Mouse (Mus musculus) stomach, embryonic 15.5 days (tissue): ENCODE measurements around the gene Rgs8. TPM values are rescaled to one million over a fixed set of nuclear protein-coding genes. Genes with fewer than 3 reads are reported as not detected.
A peak's percentile ranks its signal among the peaks of the same experiment; 100 is the strongest.

Experiments used
- ATAC-seq: fragments of 200-750 bp; cut with Nextera tagmentation; 2 replicates; pipeline ENCODE4 v1.8.0; 2017; ENCODE audit warnings: low read depth, moderate number of reproducible peaks, moderate TSS enrichment; ENCODE audit not compliant: insufficient read depth, low FRiP score
- H3K27ac ChIP-seq: fragments of 300-500 bp; sonication (generic); 2 replicates; pipeline ENCODE4 v1.5.1; 2015; ENCODE audit warnings: mild to moderate bottlenecking, inconsistent platforms
- H3K27me3 ChIP-seq: fragments of 300-500 bp; sonication (generic); replicated peaks from 2 replicates; pipeline ENCODE4 v1.6.1; 2015; ENCODE audit warnings: inconsistent platforms
- H3K36me3 ChIP-seq: fragments of 300-500 bp; sonication (generic); 2 replicates; pipeline ENCODE4 v1.6.1; 2015; ENCODE audit warnings: inconsistent platforms
- H3K4me1 ChIP-seq: fragments of 300-500 bp; sonication (generic); 2 replicates; pipeline ENCODE4 v1.6.1; 2015; ENCODE audit warnings: inconsistent platforms
- H3K4me2 ChIP-seq: fragments of 300-500 bp; sonication (generic); 2 replicates; pipeline ENCODE4 v1.6.1; 2015; ENCODE audit warnings: mild to moderate bottlenecking, inconsistent platforms
- H3K4me3 ChIP-seq: fragments of 300-500 bp; sonication (generic); replicated peaks from 2 replicates; pipeline ENCODE4 v1.5.1; 2015; ENCODE audit warnings: inconsistent platforms
- H3K9ac ChIP-seq: fragments of 300-500 bp; sonication (generic); 2 replicates; pipeline ENCODE4 v1.6.1; 2015; ENCODE audit warnings: inconsistent platforms
- H3K9me3 ChIP-seq: fragments of 300-500 bp; sonication (generic); 2 replicates; pipeline ENCODE4 v1.6.1; 2016; ENCODE audit warnings: inconsistent platforms
- WGBS: fragments of 180-500 bp; shearing (Covaris S2); methylation state at CpG from one replicate; pipeline ENCODE4 v1.1.7; 2015; 5-methylcytosine and 5-hydroxymethylcytosine counted together
- polyA plus RNA-seq: library from polyadenylated mRNA; unstranded; fragments of >200 nt; fragmentation: Nextera tagmentation; extraction: Ambion mirVana; gene quantifications from 2 replicates; pipeline ENCODE4 v1.2.1, GENCODE M21; 2015

Rgs8 gene
- polyA plus RNA-seq, 1 experiment from 2014 or later, result 0.41 TPM

DNA sequence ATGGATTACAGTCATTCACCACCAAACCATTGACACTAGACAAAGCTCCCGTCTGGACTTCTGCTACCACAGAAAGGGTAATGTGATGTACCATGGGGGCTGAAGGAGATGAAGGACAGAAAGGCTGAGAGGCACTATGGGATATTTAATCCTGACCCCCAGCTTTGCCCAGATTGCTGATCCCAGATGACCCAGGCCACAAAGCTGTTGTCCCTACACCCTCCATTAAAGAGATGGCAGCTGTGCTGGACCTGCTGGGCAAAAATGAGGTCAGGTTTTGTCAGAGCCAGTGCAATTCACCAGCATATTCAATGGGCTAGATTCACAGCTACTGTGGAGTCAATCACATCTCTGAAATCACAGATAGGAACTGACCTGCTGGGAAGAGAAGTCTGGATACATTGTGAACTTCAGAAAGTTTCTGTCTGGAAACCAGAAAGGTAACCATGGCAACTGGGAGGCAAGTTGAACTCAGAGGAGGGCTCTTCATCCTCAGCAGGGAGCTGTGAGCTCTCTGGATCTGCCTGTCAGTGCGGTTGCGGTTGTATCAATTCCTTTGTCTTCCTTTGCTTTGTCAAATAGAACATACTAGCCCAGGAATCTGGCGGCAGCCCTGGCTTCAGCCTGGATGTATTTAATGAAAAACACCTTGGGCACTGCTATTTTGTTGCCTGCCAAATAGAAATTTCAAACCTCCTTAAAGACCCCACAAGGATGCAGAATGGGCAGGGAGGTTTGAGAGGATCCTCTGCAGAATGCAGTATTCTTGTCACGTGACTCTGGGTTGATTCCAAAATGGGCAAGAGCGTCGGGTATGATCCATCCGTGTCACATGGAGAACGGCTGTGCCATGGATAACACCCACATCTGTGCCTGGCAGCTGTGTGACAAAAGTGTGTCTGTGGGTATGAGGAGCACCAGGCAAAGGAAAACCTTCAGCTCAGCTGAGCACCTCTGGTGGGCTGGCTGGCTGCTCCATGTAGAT is 84.6 kb downstream of the Rgs8 start:
- H3K36me3 ChIP-seq, result no peaks in the 10 kb centered on the region
- no peak overlapping the region for H3K9ac ChIP-seq
- H3K4me1 ChIP-seq, result peaks cover 16% of the 10 kb centered on the region; the same call in 1 of the 2 replicates
- no peaks in the 10 kb centered on the region for H3K9me3 ChIP-seq
- H3K27ac ChIP-seq, result no peak overlapping the region
- WGBS, result 52% methylated on average over 9 of the region's 9 CpGs
- no peak overlapping the region for H3K4me3 ChIP-seq
- no peak for ATAC-seq
- H3K4me2 ChIP-seq, result no peak overlapping the region
- peaks cover 33% of the 10 kb centered on the region for H3K27me3 ChIP-seq

DNA sequence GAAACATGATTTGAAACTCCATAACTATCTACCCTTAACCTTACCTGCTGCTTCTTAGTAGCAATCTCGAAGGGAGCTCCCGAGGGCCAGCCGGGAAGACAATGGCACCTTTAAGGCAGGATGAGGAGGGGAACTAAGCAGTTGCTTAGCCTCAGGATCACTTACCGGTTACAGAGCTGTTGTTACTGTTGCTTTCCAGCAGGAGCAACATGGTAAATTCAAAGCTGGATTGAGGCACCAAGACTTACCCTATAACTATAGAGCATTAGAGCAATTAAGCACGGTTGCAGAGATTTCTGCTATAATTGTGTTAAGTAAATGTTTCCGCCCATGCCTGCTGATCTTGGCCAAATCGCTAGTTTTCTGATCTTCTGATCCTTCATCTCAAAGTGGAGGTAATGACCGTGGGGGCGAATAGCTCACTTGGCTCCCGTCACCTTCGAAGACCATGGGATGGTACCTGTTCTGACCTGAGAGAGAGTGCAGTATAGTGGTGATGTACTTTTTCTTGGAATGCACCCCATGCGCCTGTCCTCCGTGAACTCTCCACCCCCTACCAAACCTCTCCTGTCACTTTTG is 86.7 kb downstream of the Rgs8 start:
- WGBS, result 21% methylated on average over 13 of the region's 13 CpGs
- Histone ChIP-seq H3K9me3 (no peaks in the 10 kb centered on the region), H3K36me3 (no peaks in the 10 kb centered on the region), H3K4me2 (peak overlapping the region; percentile 73), H3K27me3 (peaks cover 33% of the 10 kb centered on the region), H3K9ac (no peak overlapping the region), H3K4me1 (peaks cover 8% of the 10 kb centered on the region; the same call in 1 of the 2 replicates), H3K4me3 (peak overlapping the region; percentile 34), H3K27ac (no peak overlapping the region)
- no peak for ATAC-seq

DNA sequence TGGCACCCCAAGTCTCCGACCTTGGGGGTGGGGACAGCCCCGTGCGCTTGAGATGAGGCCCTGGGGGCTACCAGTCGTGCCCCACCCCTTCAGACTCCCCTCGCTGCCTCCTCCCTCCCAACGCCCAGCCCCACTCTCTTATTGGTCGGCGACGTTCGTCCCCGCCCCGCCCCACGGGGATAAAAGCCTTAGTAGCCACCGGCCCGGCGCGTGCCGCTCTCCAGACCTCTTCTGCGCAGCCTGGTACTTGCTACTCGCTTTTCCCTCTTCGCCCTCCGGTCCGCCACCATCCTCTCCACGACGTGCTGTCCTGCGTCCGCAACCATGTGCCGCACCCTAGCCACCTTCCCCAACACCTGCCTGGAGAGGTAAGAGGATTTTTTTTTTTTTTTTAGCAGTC is 87.3 kb downstream of the Rgs8 start, which contains the start of gene Rgs16:
TSS of gene Rgs16 (plus strand) at position 205 of the 400 bp plus-strand sequence.
- WGBS, result under 1% methylated on average over 27 of the region's 28 CpGs

DNA sequence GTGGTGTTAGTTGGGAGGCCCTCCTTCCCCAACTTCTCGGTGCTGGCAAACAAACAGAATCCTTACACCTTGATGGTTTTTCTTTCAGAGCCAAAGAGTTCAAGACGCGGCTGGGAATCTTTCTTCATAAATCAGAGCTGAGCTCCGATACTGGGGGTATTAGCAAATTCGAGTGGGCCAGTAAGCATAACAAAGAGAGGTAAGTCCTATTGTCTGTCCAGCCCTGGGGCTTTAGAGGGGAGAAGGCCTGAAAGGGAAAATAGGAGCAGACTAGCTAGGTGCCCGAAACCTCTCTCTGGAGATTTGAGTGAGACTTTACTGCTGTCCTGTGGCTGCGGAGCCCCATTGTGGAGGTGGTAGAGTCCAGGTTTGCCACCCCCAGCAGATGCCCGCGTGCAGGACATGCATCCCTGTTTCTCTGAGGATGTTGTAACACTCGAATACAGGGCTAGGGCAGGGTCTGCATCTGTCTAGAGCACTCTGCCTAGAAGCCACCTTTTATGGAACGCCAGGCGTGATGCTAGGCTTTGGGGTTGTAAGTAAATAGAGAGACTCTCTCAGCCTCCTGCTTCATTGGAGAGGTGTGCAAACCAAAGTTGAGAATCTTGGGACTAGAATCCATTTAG is 88.1 kb downstream of the Rgs8 start:
- Histone ChIP-seq H3K4me2 (peak overlapping the region; percentile 73), H3K4me1 (peaks cover 8% of the 10 kb centered on the region; the same call in 1 of the 2 replicates), H3K27ac (no peak overlapping the region), H3K27me3 (peaks cover 33% of the 10 kb centered on the region), H3K4me3 (peak overlapping the region; percentile 34), H3K9ac (0 out of 2 replicates have a peak overlapping the region, but pooled peaks have one; percentile 12), H3K9me3 (no peaks in the 10 kb centered on the region), H3K36me3 (no peaks in the 10 kb centered on the region)
- no peak for ATAC-seq
- WGBS, result 46% methylated on average over 12 of the region's 12 CpGs

More for the DNA sequence above, 87.3 kb downstream of the Rgs8 start, which contains the start of gene Rgs16:
- Histone ChIP-seq H3K4me2 (peak within 1 kb of the TSS; percentile 73), H3K9me3 (no peaks in the 10 kb centered on the region), H3K36me3 (no peaks in the 10 kb centered on the region), H3K27me3 (peaks cover 33% of the 10 kb centered on the region), H3K4me1 (peaks cover 8% of the 10 kb centered on the region; the same call in 1 of the 2 replicates), H3K4me3 (peak within 1 kb of the TSS; percentile 34), H3K9ac (0 out of 2 replicates have a peak within 1 kb of the TSS, but pooled peaks have one; percentile 12), H3K27ac (no peak within 1 kb of the TSS)
- peak; percentile 19; the same call in 1 of the 2 replicates for ATAC-seq

DNA sequence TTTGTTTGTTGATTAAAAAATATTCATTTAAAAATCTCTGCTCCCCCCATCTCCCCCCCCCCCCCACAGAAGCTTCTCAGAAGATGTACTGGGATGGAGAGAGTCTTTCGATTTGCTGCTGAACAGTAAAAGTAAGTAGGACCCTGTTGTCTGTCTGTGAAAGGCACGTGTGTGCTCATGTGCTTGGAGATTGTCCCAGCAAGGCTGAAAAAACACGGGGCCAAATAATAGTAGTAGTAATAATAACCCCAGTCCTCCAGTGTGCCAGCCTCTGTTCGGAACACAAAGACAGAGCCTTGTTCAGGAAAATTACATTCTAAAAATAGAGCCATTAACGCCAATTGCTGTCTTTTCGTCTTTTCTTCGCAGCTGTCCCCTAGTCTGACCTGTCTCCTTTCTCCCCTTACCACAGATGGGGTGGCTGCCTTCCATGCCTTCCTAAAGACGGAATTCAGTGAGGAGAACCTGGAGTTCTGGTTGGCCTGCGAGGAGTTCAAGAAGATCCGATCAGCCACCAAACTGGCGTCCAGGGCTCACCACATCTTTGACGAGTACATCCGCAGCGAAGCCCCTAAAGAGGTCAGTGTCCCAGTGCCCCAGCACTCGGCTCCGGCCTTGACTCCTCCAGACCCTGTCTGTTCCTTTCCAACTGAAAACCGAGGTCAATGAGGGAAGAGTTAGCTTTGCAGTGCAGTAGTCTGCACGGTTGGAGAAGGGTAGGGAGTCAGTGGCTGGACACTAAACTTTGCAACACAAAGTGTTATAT is 88.9 kb downstream of the Rgs8 start:
- H3K36me3 ChIP-seq, result no peaks in the 10 kb centered on the region
- peaks cover 29% of the 10 kb centered on the region for H3K27me3 ChIP-seq
- no peak overlapping the region for H3K9ac ChIP-seq
- ATAC-seq, result no peak
- H3K4me3 ChIP-seq, result no peak overlapping the region
- peak overlapping the region; percentile 21; the same call in 1 of the 2 replicates for H3K4me2 ChIP-seq
- peaks cover 8% of the 10 kb centered on the region; the same call in 1 of the 2 replicates for H3K4me1 ChIP-seq
- WGBS, result 72% methylated on average over 18 of the region's 18 CpGs
- H3K27ac ChIP-seq, result no peak overlapping the region
- no peaks in the 10 kb centered on the region for H3K9me3 ChIP-seq

DNA sequence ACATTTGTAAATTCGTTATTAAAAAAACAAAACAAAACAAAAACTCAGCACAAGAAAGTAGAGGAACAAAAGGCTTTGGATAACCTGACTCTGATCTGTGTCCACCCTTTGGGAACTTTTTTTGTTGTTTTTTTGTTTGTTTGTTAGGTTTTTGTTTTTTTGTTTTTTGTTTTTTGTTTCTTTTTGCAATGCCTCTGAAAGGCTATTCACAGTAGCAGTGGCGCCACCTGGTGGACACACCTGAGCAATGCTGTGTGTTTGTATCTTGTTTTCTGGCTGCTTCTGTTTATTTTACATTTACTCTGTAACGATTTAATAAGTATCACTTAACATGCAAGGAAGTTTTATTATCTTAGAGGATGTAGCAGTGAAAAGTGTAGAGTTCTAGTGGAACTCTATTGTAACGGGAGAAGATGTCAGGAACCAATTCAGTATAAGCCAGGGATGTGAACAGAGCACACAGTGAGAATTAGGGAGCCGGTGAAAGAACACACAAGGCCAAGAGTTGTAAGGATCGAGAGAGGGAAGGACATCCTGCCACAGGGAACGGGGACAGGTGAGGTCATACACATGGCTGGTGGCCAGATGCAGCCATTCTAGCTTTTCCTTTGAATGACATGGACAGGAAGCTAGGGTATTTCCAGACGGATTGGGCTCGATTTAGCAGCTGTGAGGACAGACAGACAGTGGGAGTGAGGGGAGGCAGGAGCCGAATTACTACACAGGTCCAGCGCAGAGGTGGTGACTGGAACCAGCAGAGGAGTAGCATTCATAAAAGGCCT is 89.7 kb downstream of the Rgs8 start:
- no peak overlapping the region for H3K9ac ChIP-seq
- 51% methylated on average over 11 of the region's 11 CpGs for WGBS
- H3K27ac ChIP-seq, result no peak overlapping the region
- no peaks in the 10 kb centered on the region for H3K9me3 ChIP-seq
- no peaks in the 10 kb centered on the region for H3K36me3 ChIP-seq
- H3K4me2 ChIP-seq, result no peak overlapping the region
- H3K4me1 ChIP-seq, result peaks cover 8% of the 10 kb centered on the region; the same call in 1 of the 2 replicates
- no peak overlapping the region for H3K4me3 ChIP-seq
- no peak for ATAC-seq
- H3K27me3 ChIP-seq, result peaks cover 28% of the 10 kb centered on the region

DNA sequence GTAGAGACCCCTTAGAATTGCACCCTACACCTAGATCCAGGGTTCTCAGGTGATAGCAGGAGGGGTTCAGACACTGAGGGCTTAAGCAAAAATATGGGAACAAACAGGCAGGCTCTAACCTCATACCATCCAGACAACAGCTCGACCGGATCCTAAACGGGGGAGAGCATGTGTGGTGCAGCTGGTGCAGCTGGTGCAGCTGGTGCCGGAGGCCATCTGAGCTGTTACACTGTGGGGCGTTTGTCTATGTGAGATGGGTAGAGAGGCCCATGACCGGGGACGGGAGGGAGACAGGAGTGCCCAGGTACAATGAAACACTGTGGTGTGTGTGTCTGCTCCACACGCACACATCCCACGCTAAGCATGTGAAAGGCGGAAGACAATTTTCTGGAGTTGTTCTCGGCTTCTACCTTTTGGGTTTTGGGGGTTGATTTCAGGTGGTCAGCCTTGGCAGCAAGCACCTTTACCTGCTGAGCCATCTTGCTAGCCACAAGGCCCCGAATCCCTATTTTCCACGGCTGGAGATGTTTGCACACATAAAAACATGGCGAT is 93.4 kb downstream of the Rgs8 start:
- H3K27me3 ChIP-seq, result peaks cover 5% of the 10 kb centered on the region; the same call in 1 of the 2 replicates
- no peak overlapping the region for H3K4me3 ChIP-seq
- H3K36me3 ChIP-seq, result no peaks in the 10 kb centered on the region
- 76% methylated on average over 14 of the region's 14 CpGs for WGBS
- no peaks in the 10 kb centered on the region for H3K9me3 ChIP-seq
- no peak overlapping the region for H3K27ac ChIP-seq
- H3K4me2 ChIP-seq, result no peak overlapping the region
- H3K9ac ChIP-seq, result no peak overlapping the region
- H3K4me1 ChIP-seq, result peaks cover 12% of the 10 kb centered on the region
- ATAC-seq, result no peak

DNA sequence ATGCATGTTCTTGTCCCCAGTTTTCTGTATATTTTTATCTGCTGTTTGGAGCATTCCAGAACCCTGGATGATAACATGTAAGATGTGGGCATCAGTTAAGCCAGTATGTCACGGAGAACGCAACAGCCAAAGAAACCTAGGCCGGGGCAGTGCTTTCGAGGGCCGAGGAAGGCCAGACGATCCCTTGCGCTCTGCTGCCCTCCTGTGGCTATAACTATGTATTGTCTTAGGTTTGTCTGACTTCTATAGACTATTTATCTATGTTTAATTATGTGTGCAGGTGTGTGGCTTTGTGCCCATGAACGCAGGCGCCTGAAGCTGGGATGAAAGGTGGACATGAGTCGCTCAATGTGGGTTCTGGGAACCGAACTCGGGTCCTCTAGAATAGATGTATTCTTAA is 93.9 kb downstream of the Rgs8 start:
- H3K9ac ChIP-seq, result no peak overlapping the region
- H3K27me3 ChIP-seq, result 0 out of 2 replicates have a peak, but pooled peaks cover 2% of the 10 kb centered on the region
- no peaks in the 10 kb centered on the region for H3K36me3 ChIP-seq
- H3K27ac ChIP-seq, result no peak overlapping the region
- H3K4me3 ChIP-seq, result no peak overlapping the region
- peaks cover 14% of the 10 kb centered on the region for H3K4me1 ChIP-seq
- H3K9me3 ChIP-seq, result no peaks in the 10 kb centered on the region
- WGBS, result 2% methylated on average over 12 of the region's 12 CpGs
- ATAC-seq, result 0 out of 2 replicates have a peak, but pooled peaks have one; percentile 4
- no peak overlapping the region for H3K4me2 ChIP-seq

DNA sequence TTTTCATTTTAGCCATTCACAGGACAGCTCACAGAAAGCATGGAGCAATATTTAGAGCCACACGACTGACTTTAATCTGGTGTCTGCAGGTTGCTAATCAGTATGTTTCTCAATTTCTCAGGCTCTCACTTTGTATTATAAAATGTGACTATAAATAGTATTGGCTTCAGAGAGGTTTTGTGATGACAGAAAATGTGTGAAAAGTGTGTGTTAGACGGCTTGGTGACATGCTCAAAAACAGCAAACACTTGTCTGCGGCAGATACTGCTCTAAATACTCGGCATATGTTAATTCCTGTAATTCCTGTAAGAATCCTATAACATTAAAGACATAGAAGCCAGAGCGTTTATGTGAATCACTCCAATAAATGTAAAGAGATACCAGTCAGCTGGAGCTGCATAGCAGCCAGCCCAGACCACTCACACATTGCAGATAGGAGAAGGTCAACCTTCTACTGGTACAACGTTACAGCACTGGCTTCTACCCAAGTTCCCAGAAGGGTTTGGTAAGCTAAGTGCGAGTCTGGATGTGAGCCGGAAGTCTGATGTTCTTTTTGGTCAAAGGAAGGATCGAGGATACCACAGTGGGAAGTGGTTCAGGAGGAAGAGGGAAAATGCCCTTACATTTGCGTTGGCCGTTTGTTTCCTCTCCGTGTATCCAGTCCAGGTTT is 95.2 kb downstream of the Rgs8 start:
- Histone ChIP-seq H3K4me1 (peaks cover 16% of the 10 kb centered on the region), H3K27ac (no peak overlapping the region), H3K4me2 (no peak overlapping the region), H3K27me3 (no peaks in the 10 kb centered on the region), H3K36me3 (no peaks in the 10 kb centered on the region), H3K4me3 (no peak overlapping the region), H3K9ac (no peak overlapping the region), H3K9me3 (no peaks in the 10 kb centered on the region)
- no peak for ATAC-seq
- WGBS, result 52% methylated on average over 12 of the region's 12 CpGs

DNA sequence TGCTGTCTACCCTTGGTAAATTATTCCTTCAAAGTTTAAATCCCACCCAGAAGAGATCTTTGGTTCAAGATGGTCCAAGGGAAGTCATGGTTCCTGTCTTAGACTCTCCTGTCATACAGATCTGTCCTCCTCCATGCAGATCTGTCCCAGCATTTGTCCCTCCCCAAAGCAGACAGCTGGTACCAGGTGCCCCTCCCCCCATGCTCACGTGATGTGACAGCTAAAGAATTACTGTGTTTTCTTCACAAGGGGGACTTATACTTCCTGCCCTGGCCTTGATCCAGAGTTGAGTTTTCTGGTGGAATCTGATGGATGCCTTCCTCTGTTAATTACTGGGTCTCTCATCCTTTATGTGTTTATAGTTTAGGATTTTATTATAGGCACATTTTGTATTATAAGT is 95.7 kb downstream of the Rgs8 start:
- H3K27me3 ChIP-seq, result no peaks in the 10 kb centered on the region
- peaks cover 16% of the 10 kb centered on the region for H3K4me1 ChIP-seq
- no peak overlapping the region for H3K4me3 ChIP-seq
- peak overlapping the region; percentile 60; the same call in 1 of the 2 replicates for H3K4me2 ChIP-seq
- no peaks in the 10 kb centered on the region for H3K9me3 ChIP-seq
- 4% methylated on average over 1 of the region's 1 CpGs for WGBS
- no peak overlapping the region for H3K27ac ChIP-seq
- no peak for ATAC-seq
- no peak overlapping the region for H3K9ac ChIP-seq
- H3K36me3 ChIP-seq, result no peaks in the 10 kb centered on the region
